Mouse (Mus musculus) thymus, postnatal 0 days (tissue): ENCODE data around the gene Gm9747. TPM values are rescaled to one million over a fixed set of nuclear protein-coding genes. Genes with fewer than 3 reads are reported as not detected.

Experiments
- DNase-seq: peaks from one replicate; pipeline ENCODE4 v3.0.0-alpha.2; 2015; ENCODE audit warnings: low spot score
- polyA plus RNA-seq: library from polyadenylated mRNA; unstranded; fragments of >200 nt; fragmentation: Nextera tagmentation; extraction: Ambion mirVana; gene quantifications from 2 replicates; pipeline ENCODE4 v1.2.1, GENCODE M21; 2015

Gene Gm9747
- 1.5 TPM in 2 replicates for polyA plus RNA-seq

- DNase-seq, result no peak
Measured at GRCm38 (mm10) chr1:82232812-82233211, at the start of gene Gm9747. TSS of gene Gm9747 (plus strand) at chr1:82233112.

- no peak for DNase-seq
Measured at GRCm38 (mm10) chr1:82183913-82184442, 48.9 kb upstream of the Gm9747 start.

GRCm38 (mm10) chr1:82188549-82189231 lies 44.2 kb upstream of the Gm9747 start:
- no peak for DNase-seq

- DNase-seq, result no peak
Measured at GRCm38 (mm10) chr1:82189516-82189915, 43.4 kb upstream of the Gm9747 start.

- DNase-seq, result no peak
Measured at GRCm38 (mm10) chr1:82191579-82191978, 41.3 kb upstream of the Gm9747 start.

GRCm38 (mm10) chr1:82199918-82200317 lies 33.0 kb upstream of the Gm9747 start:
- no peak for DNase-seq

- no peak for DNase-seq
Measured at GRCm38 (mm10) chr1:82200636-82201035, 32.3 kb upstream of the Gm9747 start.

- DNase-seq, result no peak
Measured at GRCm38 (mm10) chr1:82207511-82207910, 25.4 kb upstream of the Gm9747 start.

GRCm38 (mm10) chr1:82220673-82221396 lies 12.1 kb upstream of the Gm9747 start:
- DNase-seq, result no peak

- DNase-seq, result no peak
Measured at GRCm38 (mm10) chr1:82221462-82221861, 11.4 kb upstream of the Gm9747 start.

- DNase-seq, result no peak
Measured at GRCm38 (mm10) chr1:82223042-82223795, 9.7 kb upstream of the Gm9747 start.

- no peak for DNase-seq
Measured at GRCm38 (mm10) chr1:82228841-82229240, 4.1 kb upstream of the Gm9747 start.

- no peak for DNase-seq
Measured at GRCm38 (mm10) chr1:82234616-82235015, 1.7 kb downstream of the Gm9747 start.

GRCm38 (mm10) chr1:82235455-82236104 lies 2.7 kb downstream of the Gm9747 start:
- no peak for DNase-seq

- DNase-seq, result no peak
Measured at GRCm38 (mm10) chr1:82238245-82238644, 5.3 kb downstream of the Gm9747 start.

- DNase-seq, result no peak
Measured at GRCm38 (mm10) chr1:82239409-82240201, 6.7 kb downstream of the Gm9747 start.

GRCm38 (mm10) chr1:82243260-82243825 lies 10.4 kb downstream of the Gm9747 start:
- DNase-seq, result no peak

- DNase-seq, result no peak
Measured at GRCm38 (mm10) chr1:82245002-82245401, 12.1 kb downstream of the Gm9747 start.

- no peak for DNase-seq
Measured at GRCm38 (mm10) chr1:82247221-82247951, 14.5 kb downstream of the Gm9747 start.
